Mouse (Mus musculus) heart, embryonic 13.5 days (tissue): ENCODE measurements around the gene Ttc7b. TPM values are rescaled to one million over a fixed set of nuclear protein-coding genes. Genes with fewer than 3 reads are reported as not detected.

Experiments
- ATAC-seq: fragments of 200-750 bp; cut with Nextera tagmentation; 2 replicates; pipeline ENCODE4 v1.8.0; 2017; ENCODE audit warnings: moderate TSS enrichment; ENCODE audit not compliant: insufficient number of reproducible peaks, low FRiP score, low TSS enrichment; ENCODE audit errors: extremely low read depth
- H3K27ac ChIP-seq: fragments of 300-500 bp; sonication (generic); replicated peaks from 2 replicates; pipeline ENCODE4 v1.5.1; 2015; ENCODE audit warnings: moderate library complexity, mild to moderate bottlenecking, inconsistent platforms
- H3K27me3 ChIP-seq: fragments of 300-500 bp; sonication (generic); replicated peaks from 2 replicates; pipeline ENCODE4 v1.6.1; 2015; ENCODE audit warnings: mild to moderate bottlenecking, inconsistent platforms
- H3K36me3 ChIP-seq: fragments of 300-500 bp; sonication (generic); 2 replicates; pipeline ENCODE4 v1.6.1; 2015; ENCODE audit warnings: mild to moderate bottlenecking, inconsistent platforms
- H3K4me1 ChIP-seq: fragments of 300-500 bp; sonication (generic); 2 replicates; pipeline ENCODE4 v1.6.1; 2015; ENCODE audit warnings: inconsistent platforms
- H3K4me2 ChIP-seq: fragments of 300-500 bp; sonication (generic); 2 replicates; pipeline ENCODE4 v1.6.1; 2015; ENCODE audit warnings: inconsistent platforms, mild to moderate bottlenecking, moderate library complexity
- H3K4me3 ChIP-seq: fragments of 300-500 bp; sonication (generic); 2 replicates; pipeline ENCODE4 v1.5.1; 2015; ENCODE audit warnings: moderate library complexity, mild to moderate bottlenecking, inconsistent platforms
- H3K9ac ChIP-seq: fragments of 300-500 bp; sonication (generic); 2 replicates; pipeline ENCODE4 v1.6.1; 2015; ENCODE audit warnings: inconsistent platforms, mild to moderate bottlenecking, moderate library complexity
- H3K9me3 ChIP-seq: fragments of 300-500 bp; sonication (generic); 2 replicates; pipeline ENCODE4 v1.6.1; 2016; ENCODE audit warnings: inconsistent platforms
- WGBS: fragments of 180-500 bp; shearing (Covaris S2); methylation state at CpG from one replicate; pipeline ENCODE4 v1.1.7; 2015; ENCODE audit warnings: mixed read lengths; 5-methylcytosine and 5-hydroxymethylcytosine counted together
- polyA plus RNA-seq: library from polyadenylated mRNA; unstranded; fragments of >200 nt; fragmentation: Nextera tagmentation; extraction: Ambion mirVana; gene quantifications from 2 replicates; pipeline ENCODE4 v1.2.1, GENCODE M21; 2015

Ttc7b gene
- polyA plus RNA-seq, 1 experiment from 2014 or later: 6.5 TPM

DNA sequence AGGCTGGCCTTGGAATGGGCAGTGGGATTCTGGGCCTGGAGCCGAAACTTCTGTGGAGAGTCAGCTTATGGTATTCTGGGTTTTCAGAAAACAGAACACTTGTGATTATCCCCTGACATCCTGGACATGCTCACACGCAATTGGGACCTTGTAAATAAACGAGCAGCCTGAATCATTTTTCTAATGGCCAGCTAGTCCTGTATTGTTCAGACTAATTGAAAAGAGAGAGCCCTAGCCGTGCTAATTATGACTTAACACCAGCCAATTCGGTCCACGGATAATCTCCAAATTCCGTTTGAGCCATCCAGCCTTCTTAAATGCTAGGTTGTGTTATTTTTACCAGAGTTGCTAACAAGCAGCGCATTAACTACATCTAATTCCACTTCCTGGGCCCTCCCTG lies 112.5 kb downstream of the Ttc7b start:
- Histone ChIP-seq H3K9ac (no peak overlapping the region), H3K4me2 (no peak overlapping the region), H3K9me3 (no peaks in the 10 kb centered on the region), H3K27me3 (no peaks in the 10 kb centered on the region), H3K4me1 (peaks cover 14% of the 10 kb centered on the region), H3K27ac (no peak overlapping the region), H3K4me3 (no peak overlapping the region), H3K36me3 (peaks cover 34% of the 10 kb centered on the region)
- no peak for ATAC-seq
- 73% methylated on average over 8 of the region's 8 CpGs for WGBS

DNA sequence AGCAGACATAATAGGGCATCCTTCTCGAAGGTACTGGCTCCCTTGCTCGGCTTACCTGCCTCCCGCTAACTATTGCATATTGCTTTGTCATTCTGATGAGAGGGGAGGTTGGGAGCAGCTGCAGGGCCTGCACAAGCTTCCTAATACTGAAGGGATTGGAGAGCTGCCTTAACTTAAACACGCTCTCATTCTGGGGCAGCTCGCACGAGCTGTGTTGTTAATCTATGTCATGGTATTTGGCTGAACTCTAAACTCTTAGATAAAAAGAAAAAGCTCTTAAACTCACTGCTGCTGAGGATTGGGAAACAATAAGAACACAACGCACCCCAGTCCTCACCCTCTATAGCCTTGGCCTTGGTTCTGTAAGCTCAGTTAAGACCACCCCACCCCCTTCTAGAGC lies 113.3 kb downstream of the Ttc7b start:
- Histone ChIP-seq H3K27ac (no peak overlapping the region), H3K36me3 (peaks cover 35% of the 10 kb centered on the region), H3K4me1 (peaks cover 14% of the 10 kb centered on the region), H3K9ac (no peak overlapping the region), H3K9me3 (no peaks in the 10 kb centered on the region), H3K4me2 (no peak overlapping the region), H3K4me3 (no peak overlapping the region), H3K27me3 (no peaks in the 10 kb centered on the region)
- 50% methylated on average over 7 of the region's 7 CpGs for WGBS
- ATAC-seq: no peak

- H3K4me2 ChIP-seq: no peak overlapping the region
- no peak for ATAC-seq
- H3K4me1 ChIP-seq: peaks cover 14% of the 10 kb centered on the region
- H3K9me3 ChIP-seq: no peaks in the 10 kb centered on the region
- WGBS: 71% methylated on average over 11 of the region's 11 CpGs
- no peak overlapping the region for H3K4me3 ChIP-seq
- peaks cover 42% of the 10 kb centered on the region for H3K36me3 ChIP-seq
- no peak overlapping the region for H3K27ac ChIP-seq
- H3K9ac ChIP-seq: no peak overlapping the region
- no peaks in the 10 kb centered on the region for H3K27me3 ChIP-seq
Measured at GRCm38 (mm10) chr12:100406094-100406493, 114.5 kb downstream of the Ttc7b start.

DNA sequence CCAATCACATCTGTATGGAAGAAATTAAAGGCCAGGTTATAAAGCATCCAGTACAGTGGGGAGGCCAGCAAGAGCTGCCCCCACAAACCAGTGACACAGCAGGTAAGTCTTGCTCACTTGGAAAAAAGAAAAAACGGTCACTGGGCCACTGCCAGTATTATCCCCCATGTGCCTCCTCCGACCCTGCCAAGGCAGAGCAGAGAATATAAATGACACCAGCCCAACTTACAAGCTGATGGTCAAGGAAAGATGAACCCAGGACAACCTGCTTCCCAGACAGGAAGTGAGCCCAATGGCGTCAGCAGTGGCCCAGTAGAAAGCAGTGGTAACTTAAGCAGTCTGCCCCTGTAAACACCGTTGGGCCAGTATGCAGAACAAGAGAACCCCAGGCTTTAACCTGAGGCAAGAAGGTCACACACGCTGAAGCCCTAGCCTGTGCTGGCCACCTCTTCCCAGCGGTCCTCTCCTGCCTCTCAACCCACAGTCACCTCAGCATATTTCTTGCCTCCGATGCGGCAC lies 115.1 kb downstream of the Ttc7b start:
- Histone ChIP-seq H3K4me1 (peaks cover 14% of the 10 kb centered on the region), H3K27me3 (no peaks in the 10 kb centered on the region), H3K36me3 (peaks cover 48% of the 10 kb centered on the region), H3K4me3 (no peak overlapping the region), H3K9me3 (no peaks in the 10 kb centered on the region), H3K9ac (no peak overlapping the region), H3K4me2 (no peak overlapping the region), H3K27ac (no peak overlapping the region)
- no peak for ATAC-seq
- 77% methylated on average over 8 of the region's 8 CpGs for WGBS

DNA sequence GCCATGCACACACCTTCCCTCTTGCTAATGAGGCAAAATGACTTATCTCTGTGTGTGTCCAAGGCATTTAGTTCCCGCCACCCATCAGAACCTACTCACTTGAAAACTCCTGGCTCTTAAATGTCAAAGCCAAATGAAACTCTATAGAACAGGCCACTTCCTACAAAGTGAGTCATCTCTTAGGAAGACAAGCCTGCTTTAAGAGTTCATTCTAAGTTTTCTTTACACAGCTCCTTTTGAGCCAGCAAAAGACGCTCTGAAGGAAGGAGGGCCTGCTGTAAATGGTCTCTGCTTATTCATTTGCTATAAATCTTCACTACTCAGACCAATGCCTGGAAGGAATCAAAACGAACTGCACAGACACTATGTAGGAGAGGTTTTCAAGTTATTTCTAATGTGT lies 116.2 kb downstream of the Ttc7b start:
- Histone ChIP-seq H3K27ac (no peak overlapping the region), H3K36me3 (peaks cover 55% of the 10 kb centered on the region), H3K4me1 (peaks cover 14% of the 10 kb centered on the region), H3K9ac (no peak overlapping the region), H3K9me3 (no peaks in the 10 kb centered on the region), H3K4me3 (no peak overlapping the region), H3K4me2 (no peak overlapping the region), H3K27me3 (no peaks in the 10 kb centered on the region)
- ATAC-seq: no peak
- WGBS: 79% methylated on average over 3 of the region's 3 CpGs

- Histone ChIP-seq H3K4me2 (no peak overlapping the region), H3K27me3 (no peaks in the 10 kb centered on the region), H3K9me3 (no peaks in the 10 kb centered on the region), H3K4me3 (no peak overlapping the region), H3K4me1 (peaks cover 14% of the 10 kb centered on the region), H3K27ac (no peak overlapping the region), H3K36me3 (peaks cover 61% of the 10 kb centered on the region), H3K9ac (no peak overlapping the region)
- 74% methylated on average over 4 of the region's 4 CpGs for WGBS
- ATAC-seq: no peak
Measured at GRCm38 (mm10) chr12:100403005-100403324, 117.7 kb downstream of the Ttc7b start.

DNA sequence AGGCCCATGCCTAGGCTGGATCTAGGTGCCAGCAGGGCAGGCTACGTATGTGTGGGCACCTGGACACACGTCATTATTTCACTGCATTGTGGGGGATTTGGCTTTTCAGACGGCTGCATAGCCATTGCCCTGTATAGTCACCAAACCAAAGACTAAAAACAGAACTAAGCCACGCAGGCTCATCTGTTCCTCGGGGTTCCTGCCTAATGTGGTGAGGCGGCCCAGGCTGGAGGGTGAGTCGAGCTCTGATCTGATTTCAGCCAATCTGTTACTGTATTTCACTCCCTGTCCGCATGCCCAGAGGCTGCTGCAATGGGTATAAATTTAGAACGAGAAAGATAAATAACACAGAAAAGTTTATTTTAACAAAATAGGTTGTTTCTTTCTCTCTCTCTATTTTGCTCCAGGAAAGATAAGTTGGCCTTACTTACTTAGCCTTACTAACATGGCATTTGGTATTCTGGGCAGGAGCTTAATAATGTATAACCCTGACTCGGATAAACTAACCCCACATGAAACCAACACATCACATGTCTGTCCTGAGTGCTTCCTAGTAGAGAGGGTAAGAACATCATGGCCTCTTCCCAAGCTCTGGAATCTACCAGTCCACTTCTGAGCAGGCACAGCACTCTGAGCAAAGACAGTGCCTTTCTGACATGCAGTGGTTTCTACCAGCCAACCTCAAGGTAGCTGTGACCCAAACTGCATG lies 118.2 kb downstream of the Ttc7b start:
- 79% methylated on average over 10 of the region's 10 CpGs for WGBS
- no peak overlapping the region for H3K9ac ChIP-seq
- no peak overlapping the region for H3K4me2 ChIP-seq
- ATAC-seq: no peak
- peaks cover 64% of the 10 kb centered on the region for H3K36me3 ChIP-seq
- H3K27me3 ChIP-seq: no peaks in the 10 kb centered on the region
- no peaks in the 10 kb centered on the region for H3K9me3 ChIP-seq
- no peak overlapping the region for H3K4me3 ChIP-seq
- peaks cover 14% of the 10 kb centered on the region for H3K4me1 ChIP-seq
- no peak overlapping the region for H3K27ac ChIP-seq

- no peak overlapping the region for H3K4me3 ChIP-seq
- H3K9ac ChIP-seq: no peak overlapping the region
- no peak overlapping the region for H3K4me2 ChIP-seq
- no peak overlapping the region for H3K27ac ChIP-seq
- WGBS: 88% methylated on average over 3 of the region's 3 CpGs
- ATAC-seq: no peak
- H3K4me1 ChIP-seq: no peaks in the 10 kb centered on the region
- no peaks in the 10 kb centered on the region for H3K27me3 ChIP-seq
- H3K36me3 ChIP-seq: peaks cover 58% of the 10 kb centered on the region
- no peaks in the 10 kb centered on the region for H3K9me3 ChIP-seq
Measured at GRCm38 (mm10) chr12:100400119-100400518, 120.5 kb downstream of the Ttc7b start.

GRCm38 (mm10) chr12:100399126-100399727 lies 121.4 kb downstream of the Ttc7b start:
- 80% methylated on average over 5 of the region's 5 CpGs for WGBS
- Histone ChIP-seq H3K4me3 (no peak overlapping the region), H3K36me3 (peaks cover 66% of the 10 kb centered on the region), H3K27me3 (no peaks in the 10 kb centered on the region), H3K9ac (no peak overlapping the region), H3K9me3 (no peaks in the 10 kb centered on the region; the same call in 1 of the 2 replicates), H3K4me1 (no peaks in the 10 kb centered on the region), H3K27ac (no peak overlapping the region), H3K4me2 (no peak overlapping the region)
- ATAC-seq: no peak

DNA sequence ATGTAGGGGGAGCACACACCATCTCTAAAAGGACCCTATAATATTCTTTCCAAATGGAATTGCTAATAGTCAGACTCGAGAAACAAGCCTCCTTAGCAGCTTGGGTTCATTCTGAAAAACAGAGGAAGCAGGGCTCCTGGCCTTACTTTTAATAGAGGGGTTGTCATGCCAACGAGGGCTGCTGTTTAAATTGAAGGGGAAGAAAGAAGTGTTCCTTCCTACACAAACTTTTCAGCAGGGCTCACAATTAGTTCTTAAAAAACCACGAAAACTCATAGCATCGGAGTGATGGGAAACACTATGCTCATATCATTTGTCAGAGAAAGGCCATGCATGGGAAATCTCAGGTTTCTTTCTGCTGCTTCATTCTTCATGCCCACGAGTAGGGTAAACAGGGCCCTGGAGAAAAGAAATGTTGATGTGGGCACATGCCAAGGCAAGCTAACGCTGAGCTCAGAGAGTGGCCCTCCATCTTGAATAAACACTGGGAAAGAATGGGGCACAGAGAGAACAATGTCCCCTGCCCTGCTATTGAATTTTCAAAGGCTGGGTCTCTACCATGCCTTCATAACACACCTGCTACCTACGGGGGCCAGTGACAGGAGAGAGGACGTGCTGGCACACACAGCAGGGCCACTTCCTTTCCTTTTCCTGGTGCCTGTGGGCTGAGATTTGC lies 122.2 kb downstream of the Ttc7b start:
- WGBS: 79% methylated on average over 8 of the region's 8 CpGs

DNA sequence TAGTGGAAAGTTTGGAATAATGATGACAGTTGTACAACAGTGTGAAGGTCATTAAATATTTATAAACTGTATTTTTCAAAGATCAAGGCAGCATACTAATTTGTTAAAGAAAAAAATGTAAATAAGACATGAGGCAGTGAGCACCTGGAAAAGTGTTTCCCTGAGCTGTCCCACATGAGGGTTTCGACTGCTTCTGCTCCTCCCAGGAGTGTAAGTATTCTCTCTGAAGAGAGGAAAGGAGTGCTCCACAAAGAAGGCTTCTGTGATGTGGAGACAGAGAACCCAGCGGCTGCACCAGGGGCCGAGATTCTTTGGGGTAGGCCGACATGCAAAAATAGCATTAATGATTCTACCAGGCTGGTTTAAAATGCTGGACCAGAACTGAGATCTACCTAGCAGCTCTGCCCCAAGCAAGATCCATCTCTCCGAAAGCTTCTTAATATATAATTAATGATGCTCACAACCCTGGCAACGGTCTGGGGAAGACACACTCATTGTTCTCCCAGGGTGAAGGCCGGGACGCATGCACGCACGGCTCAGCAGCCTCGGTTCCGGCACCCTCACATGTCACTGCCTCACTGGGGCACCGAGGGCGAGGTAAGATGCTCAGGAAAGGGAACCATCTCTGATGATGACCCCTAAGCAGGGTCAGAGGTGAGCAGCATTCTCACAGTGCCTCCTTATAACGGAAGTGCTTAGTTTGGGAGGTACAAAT lies 123.0 kb downstream of the Ttc7b start:
- no peak for ATAC-seq
- H3K27me3 ChIP-seq: no peaks in the 10 kb centered on the region
- no peaks in the 10 kb centered on the region for H3K4me1 ChIP-seq
- WGBS: 87% methylated on average over 15 of the region's 15 CpGs
- H3K9me3 ChIP-seq: no peaks in the 10 kb centered on the region; the same call in 1 of the 2 replicates
- H3K9ac ChIP-seq: no peak overlapping the region
- no peak overlapping the region for H3K4me2 ChIP-seq
- peaks cover 64% of the 10 kb centered on the region for H3K36me3 ChIP-seq
- H3K27ac ChIP-seq: no peak overlapping the region
- no peak overlapping the region for H3K4me3 ChIP-seq

More for the DNA sequence above, 122.2 kb downstream of the Ttc7b start:
- no peak overlapping the region for H3K27ac ChIP-seq
- no peak overlapping the region for H3K4me2 ChIP-seq
- H3K9me3 ChIP-seq: no peaks in the 10 kb centered on the region; the same call in 1 of the 2 replicates
- H3K4me1 ChIP-seq: no peaks in the 10 kb centered on the region
- peaks cover 72% of the 10 kb centered on the region for H3K36me3 ChIP-seq
- no peak overlapping the region for H3K9ac ChIP-seq
- ATAC-seq: no peak
- no peaks in the 10 kb centered on the region for H3K27me3 ChIP-seq
- H3K4me3 ChIP-seq: no peak overlapping the region
